Mouse (Mus musculus): ENCODE data around the gene Hsd11b1.

DNA sequence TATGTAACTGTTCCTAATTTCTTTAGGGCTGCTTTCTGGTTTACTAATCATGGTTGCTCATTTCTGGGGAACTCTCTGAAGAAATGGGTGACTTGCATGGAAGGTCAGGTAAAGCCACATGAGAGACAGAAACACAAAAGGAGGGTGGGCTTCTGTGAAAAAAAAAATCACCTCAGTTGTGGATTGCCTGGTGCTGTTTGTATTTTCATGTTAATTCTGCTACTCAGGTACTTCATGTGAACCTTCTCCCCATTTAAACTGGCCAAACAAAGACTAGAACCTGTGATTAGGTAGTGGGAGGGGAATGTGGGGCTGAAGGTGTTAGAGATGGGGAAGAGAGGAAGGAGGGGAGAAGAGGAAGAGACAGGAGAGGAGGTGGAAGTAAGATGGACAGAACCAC lies 1.9 kb upstream of the Hsd11b1 start:
- no peak for TF ChIP-seq CTCF (IDR thresholded peaks at IDR 0.05; ENCODE audit: control insufficient read depth, insufficient read depth, insufficient read length)
- no peak for TF ChIP-seq USF1 (IDR thresholded peaks at IDR 0.05; ENCODE audit: low read depth)
- no peak for TF ChIP-seq MYOD1 (IDR thresholded peaks at IDR 0.05; ENCODE audit: control insufficient read depth, insufficient read length, low read depth)
- TF ChIP-seq CEBPB (IDR thresholded peaks at IDR 0.05; ENCODE audit: low read depth) = no peak
- TF ChIP-seq MAX (IDR thresholded peaks at IDR 0.05) = no peak
